Mouse (Mus musculus): ENCODE measurements around the gene Gpr84.
"Not testable (repeated sequence)": the region's sequence is repeated elsewhere in the genome, so short reads cannot be mapped to it uniquely, and the experiment has no call there.

Gene Gpr84

GRCm38 (mm10) chr15:103284647-103285046 is 25.8 kb downstream of the Gpr84 start:
- no peak for DNase-seq

- peak; percentile 74 for DNase-seq
Observed at GRCm38 (mm10) chr15:103284066-103284465, 26.3 kb downstream of the Gpr84 start.

- no peak for DNase-seq
Observed at GRCm38 (mm10) chr15:103281465-103282205, 28.8 kb downstream of the Gpr84 start.

DNA sequence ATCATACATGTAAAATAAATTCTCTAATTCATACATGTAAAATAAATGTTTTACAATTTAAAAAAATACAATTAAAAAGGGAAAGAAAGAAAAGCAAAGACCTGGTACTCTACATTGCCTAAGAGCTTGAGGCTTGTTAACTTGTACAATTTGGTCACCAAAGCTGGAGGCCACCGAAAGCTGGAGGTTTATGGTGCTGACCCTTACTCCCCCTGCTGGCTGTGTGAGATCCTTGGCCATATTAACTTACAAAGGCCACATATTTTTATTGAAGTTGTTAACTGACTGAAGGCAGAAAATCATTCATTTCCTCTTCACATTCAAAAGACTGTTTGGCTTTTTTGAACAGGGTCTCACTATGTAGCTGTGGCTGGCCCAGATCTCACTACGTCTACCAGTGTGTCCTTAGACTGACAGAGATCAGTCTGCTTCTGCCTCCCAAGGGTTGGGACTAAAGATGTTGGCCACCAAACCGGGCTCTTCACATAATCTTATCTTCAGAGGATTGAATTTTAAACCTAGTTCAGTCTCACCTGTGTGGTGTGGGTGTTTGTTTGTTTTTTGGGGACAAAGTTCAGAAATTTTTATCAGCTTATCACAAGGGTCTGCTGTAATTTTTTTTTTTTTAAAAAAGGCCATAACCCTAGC is 29.5 kb downstream of the Gpr84 start:
- DNase-seq, result peak; percentile 49

- DNase-seq, result peak; percentile 77
Observed at GRCm38 (mm10) chr15:103279750-103280149, 30.7 kb downstream of the Gpr84 start.

DNA sequence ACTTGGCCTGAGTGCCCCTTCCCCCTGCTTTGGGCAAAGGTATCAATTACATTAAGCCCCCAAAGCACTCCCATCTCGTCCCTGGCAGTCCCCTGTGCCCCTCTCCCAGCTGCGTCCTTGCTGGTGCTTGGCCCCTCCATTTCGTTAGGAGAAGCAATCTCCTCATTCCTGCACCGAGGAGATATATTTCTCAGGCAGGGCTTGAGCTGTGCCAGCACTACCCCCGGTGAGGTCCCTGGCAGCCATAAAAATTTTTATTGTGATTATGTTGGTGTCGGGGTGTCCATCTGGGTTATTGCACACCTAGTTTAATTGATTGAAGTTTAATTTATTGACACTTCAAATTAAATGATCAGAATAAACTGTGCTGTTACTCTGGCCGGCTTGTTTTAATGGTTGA is 32.5 kb downstream of the Gpr84 start:
- no peak for DNase-seq

GRCm38 (mm10) chr15:103275943-103276342 is 34.5 kb downstream of the Gpr84 start:
- not testable (repeated sequence) for DNase-seq

- peak; percentile 89 for DNase-seq
Observed at GRCm38 (mm10) chr15:103272419-103273279, 37.8 kb downstream of the Gpr84 start, which contains the start of gene Copz1. Gene Copz1, plus strand, starts transcription at chr15:103272714.

DNA sequence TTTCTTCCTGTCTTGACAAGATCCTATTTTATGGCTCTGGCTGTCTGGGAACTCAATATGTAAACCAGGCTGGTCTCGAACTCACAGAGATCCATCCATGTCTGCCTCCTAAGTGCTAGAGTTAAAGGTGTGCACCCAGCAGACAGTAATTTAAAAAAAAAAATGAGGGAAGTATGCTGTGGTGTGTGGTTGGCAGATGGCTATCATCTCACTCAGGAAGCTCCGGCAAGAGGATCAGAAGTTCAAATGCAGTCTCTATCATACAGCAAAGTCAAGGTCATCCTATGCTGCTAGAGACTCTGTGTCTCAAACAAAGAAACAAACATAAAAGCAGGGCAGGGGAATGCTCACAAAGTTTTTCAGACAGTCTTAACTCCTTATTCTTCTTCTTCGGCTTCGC is 41.5 kb downstream of the Gpr84 start:
- no peak for DNase-seq

GRCm38 (mm10) chr15:103264794-103265193 is 45.6 kb downstream of the Gpr84 start:
- no peak for DNase-seq

DNA sequence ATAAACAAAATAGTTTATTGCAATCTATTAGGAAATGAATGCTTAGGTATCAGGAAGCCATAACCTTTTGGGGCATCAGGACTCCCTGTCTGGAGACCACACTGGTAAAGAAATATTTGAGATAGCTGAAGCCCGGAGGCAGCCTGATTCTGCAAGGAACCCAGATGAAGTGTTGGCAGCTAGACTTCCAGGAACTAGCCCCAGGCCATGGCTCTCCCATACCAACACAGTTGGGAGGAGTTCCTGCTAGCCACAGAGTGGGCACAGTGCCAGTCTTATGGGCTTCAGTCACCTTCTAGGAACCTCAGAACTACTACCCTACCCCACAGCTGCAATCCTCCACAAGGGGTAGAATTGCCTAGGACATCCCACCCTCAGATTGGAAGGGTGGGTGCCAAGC is 50.4 kb downstream of the Gpr84 start:
- no peak for DNase-seq

DNA sequence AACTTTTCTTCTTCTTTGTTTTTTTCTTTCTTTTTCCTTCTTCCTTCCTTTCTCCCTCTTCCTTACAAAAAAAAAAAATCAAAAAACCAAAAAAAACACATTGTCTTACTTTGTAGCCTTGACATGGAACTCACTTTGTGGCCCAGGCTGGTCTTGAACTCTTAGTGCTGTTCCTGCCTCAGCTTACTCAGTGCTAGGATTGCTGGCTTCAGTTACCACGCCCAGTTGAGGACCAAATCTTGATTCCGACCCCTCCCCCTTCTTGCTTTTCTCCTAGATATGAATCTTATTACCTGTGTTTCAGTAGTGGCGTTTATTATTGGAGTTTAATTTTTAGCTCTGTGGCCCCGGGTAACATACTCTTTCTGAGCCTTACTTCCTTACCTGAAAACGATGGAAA is 51.2 kb downstream of the Gpr84 start:
- DNase-seq, result no peak
